Mouse (Mus musculus): ENCODE data around the gene Carns1.

- TF ChIP-seq CTCF (IDR thresholded peaks at IDR 0.05; ENCODE audit: low read depth) (no peak), EP300 (IDR thresholded peaks at IDR 0.05; ENCODE audit: low read depth) (no peak)
Measured at GRCm38 (mm10) chr19:4139446-4139845, 35.8 kb downstream of the Carns1 start, which contains the start of gene Gpr152.

Data from heart, postnatal 0 days (tissue).